In genomic region chr19:46929044-46929587, GRCm38 (mm10) we compare ENCODE assay signal across 8 mouse cellular contexts.
A peak's percentile ranks its signal among the peaks of the same experiment; 100 is the strongest.
DNase-seq lines count a peak whose midpoint lies in the region; ATAC-seq and TF ChIP-seq lines count a peak whose summit lies in the region.

No protein-coding gene starts in this region.

- no peak for ATAC-seq in midbrain, postnatal 0 days (ENCODE audit: low FRiP score)
- no peak for ATAC-seq in midbrain, embryonic 16.5 days
- ATAC-seq in heart, embryonic 12.5 days (ENCODE audit: insufficient number of reproducible peaks, low FRiP score), result 0 out of 2 replicates have a peak, but pooled peaks have one; percentile 11

- no peak overlapping the region for H3K4me2 ChIP-seq in midbrain, postnatal 0 days (ENCODE audit: low read depth, low read length, poor library complexity, severe bottlenecking)
- no peak overlapping the region for H3K4me2 ChIP-seq in midbrain, embryonic 16.5 days (ENCODE audit: low read length)
- peak overlapping the region; percentile 38 for H3K4me2 ChIP-seq in heart, embryonic 12.5 days

- TF ChIP-seq CTCF in midbrain, postnatal 0 days (IDR thresholded peaks at IDR 0.05), result no peak
- TF ChIP-seq CTCF in bone marrow macrophage, adult 2 months (IDR thresholded peaks at IDR 0.05; ENCODE audit: low read depth, low read length), result no peak

- H3K36me3 ChIP-seq in midbrain, postnatal 0 days (ENCODE audit: insufficient read depth, low read length), result no peaks in the 10 kb centered on the region
- H3K36me3 ChIP-seq in midbrain, embryonic 16.5 days (ENCODE audit: control insufficient read depth, insufficient read depth, low read length), result no peaks in the 10 kb centered on the region
- H3K36me3 ChIP-seq in heart, embryonic 12.5 days, result no peaks in the 10 kb centered on the region

- DNase-seq in midbrain, postnatal 0 days (ENCODE audit: low spot score), result peak; percentile 70
- DNase-seq in large intestine, adult 2 months (ENCODE audit: low read depth, low spot score), result peak; percentile 57
- peak; percentile 66 for DNase-seq in ovary, postnatal 14 days (ENCODE audit: low spot score)
- no peak for DNase-seq in cerebellum, postnatal 36 days
- DNase-seq in cerebellum, adult 9-10 months, result no peak

- H3K4me3 ChIP-seq in midbrain, postnatal 0 days (ENCODE audit: low read depth, low read length), result no peak overlapping the region
- no peak overlapping the region for H3K4me3 ChIP-seq in midbrain, embryonic 16.5 days (ENCODE audit: low read depth, low read length)
- H3K4me3 ChIP-seq in bone marrow macrophage, adult 2 months (ENCODE audit: insufficient read depth, low read length), result no peak overlapping the region
- H3K4me3 ChIP-seq in heart, embryonic 12.5 days, result no peak overlapping the region

- TF ChIP-seq POLR2A in bone marrow macrophage, adult 2 months (IDR thresholded peaks at IDR 0.05; ENCODE audit: borderline replicate concordance, low read depth, low read length), result no peak

- 75% methylated on average over 6 of the region's 6 CpGs for WGBS in midbrain, postnatal 0 days
- 69% methylated on average over 6 of the region's 6 CpGs for WGBS in midbrain, embryonic 16.5 days
- 42% methylated on average over 6 of the region's 6 CpGs for WGBS in heart, embryonic 12.5 days
- 19% methylated on average over 6 of the region's 6 CpGs for WGBS in large intestine, adult 2 months

- peaks cover 3% of the 10 kb centered on the region; the same call in 1 of the 2 replicates for H3K4me1 ChIP-seq in midbrain, postnatal 0 days (ENCODE audit: insufficient read depth, low read length)
- H3K4me1 ChIP-seq in midbrain, embryonic 16.5 days (ENCODE audit: control insufficient read depth, insufficient read depth, low read length), result 0 out of 2 replicates have a peak, but pooled peaks cover 5% of the 10 kb centered on the region
- H3K4me1 ChIP-seq in bone marrow macrophage, adult 2 months (ENCODE audit: control insufficient read depth, insufficient read depth, low read length), result peaks cover 49% of the 10 kb centered on the region
- peaks cover 54% of the 10 kb centered on the region for H3K4me1 ChIP-seq in heart, embryonic 12.5 days (replicated peaks)

- no peak overlapping the region for H3K9ac ChIP-seq in midbrain, postnatal 0 days (replicated peaks; ENCODE audit: low read length, poor library complexity, severe bottlenecking)
- no peak overlapping the region for H3K9ac ChIP-seq in midbrain, embryonic 16.5 days (ENCODE audit: low read depth, low read length)
- no peak overlapping the region for H3K9ac ChIP-seq in heart, embryonic 12.5 days

- H3K27me3 ChIP-seq in midbrain, postnatal 0 days (ENCODE audit: insufficient read depth, low read length), result no peaks in the 10 kb centered on the region
- H3K27me3 ChIP-seq in midbrain, embryonic 16.5 days (ENCODE audit: control insufficient read depth, insufficient read depth, low read depth, low read length), result no peaks in the 10 kb centered on the region
- no peaks in the 10 kb centered on the region for H3K27me3 ChIP-seq in heart, embryonic 12.5 days (replicated peaks)

- no peak overlapping the region for H3K27ac ChIP-seq in midbrain, postnatal 0 days (ENCODE audit: low read depth, low read length)
- H3K27ac ChIP-seq in midbrain, embryonic 16.5 days (ENCODE audit: low read length), result no peak overlapping the region
- H3K27ac ChIP-seq in bone marrow macrophage, adult 2 months (ENCODE audit: insufficient read depth, low read depth, low read length), result peak overlapping the region; percentile 19; the same call in 1 of the 2 replicates
- H3K27ac ChIP-seq in heart, embryonic 12.5 days (ENCODE audit: poor library complexity, severe bottlenecking), result peak overlapping the region; percentile 83

- H3K9me3 ChIP-seq in midbrain, postnatal 0 days (ENCODE audit: low read length), result no peaks in the 10 kb centered on the region
- H3K9me3 ChIP-seq in midbrain, embryonic 16.5 days (replicated peaks; ENCODE audit: control insufficient read depth, low read length, poor library complexity, severe bottlenecking), result no peaks in the 10 kb centered on the region
- no peaks in the 10 kb centered on the region for H3K9me3 ChIP-seq in heart, embryonic 12.5 days (replicated peaks)

Comparison
In these comparisons a context has a peak if more than half of its experiments do, and no peak if none do; other contexts are left out.
1. DNase-seq: peak in midbrain, postnatal 0 days (single experiment), large intestine, adult 2 months (single experiment) and ovary, postnatal 14 days (single experiment); none in cerebellum, postnatal 36 days (0 of 2) and cerebellum, adult 9-10 months (single experiment).
2. H3K27ac ChIP-seq: peak in bone marrow macrophage, adult 2 months (single experiment) and heart, embryonic 12.5 days (single experiment); none in midbrain, postnatal 0 days (single experiment) and midbrain, embryonic 16.5 days (single experiment).